Mouse (Mus musculus) brain, embryonic 18.5 days (tissue): ENCODE results near the gene Olfr1015.

Experiments
- DNase-seq: peaks from one replicate; pipeline ENCODE4 v3.0.0-alpha.2; 2012; ENCODE audit warnings: low read depth, low spot score

The Olfr1015 gene

DNA sequence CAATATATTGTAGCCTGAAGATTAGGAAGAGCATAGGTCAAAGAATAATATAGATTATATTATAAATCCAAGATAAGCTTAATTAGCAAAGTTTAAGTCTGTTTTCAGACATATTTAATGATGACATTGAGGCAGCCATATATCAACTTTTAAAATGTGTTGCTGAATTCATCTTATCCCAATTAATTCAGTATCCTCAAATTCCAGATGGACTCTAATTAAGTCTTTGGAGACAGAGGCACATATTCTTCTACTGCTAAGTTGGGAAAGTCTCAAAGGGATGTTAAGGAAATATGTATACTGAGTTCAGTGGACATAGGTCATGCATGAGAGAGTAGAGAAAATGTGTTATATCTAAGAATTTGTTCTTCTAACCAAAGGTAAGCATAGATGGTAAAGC is at the start of gene Olfr1015:
TSS of gene Olfr1015 (plus strand) at position 301 of the 400 bp plus-strand sequence.
- no peak for DNase-seq

DNA sequence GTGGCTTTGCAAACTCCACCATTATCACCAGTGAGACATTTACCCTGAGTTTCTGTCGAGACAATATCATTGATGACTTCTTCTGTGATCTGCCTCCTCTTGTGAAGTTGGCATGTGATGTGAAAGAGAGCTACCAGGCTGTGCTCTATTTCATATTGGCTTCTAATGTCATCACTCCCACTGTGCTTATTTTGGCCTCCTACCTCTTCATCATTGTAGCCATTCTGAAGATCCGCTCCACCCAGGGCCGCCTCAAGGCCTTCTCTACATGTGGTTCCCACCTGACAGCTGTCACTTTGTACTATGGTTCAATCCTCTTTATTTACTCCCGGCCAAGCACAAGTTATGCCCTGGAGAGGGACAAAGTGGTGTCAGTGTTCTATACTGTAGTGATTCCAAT is 28.0 kb upstream of the Olfr1015 start:
- no peak for DNase-seq

DNA sequence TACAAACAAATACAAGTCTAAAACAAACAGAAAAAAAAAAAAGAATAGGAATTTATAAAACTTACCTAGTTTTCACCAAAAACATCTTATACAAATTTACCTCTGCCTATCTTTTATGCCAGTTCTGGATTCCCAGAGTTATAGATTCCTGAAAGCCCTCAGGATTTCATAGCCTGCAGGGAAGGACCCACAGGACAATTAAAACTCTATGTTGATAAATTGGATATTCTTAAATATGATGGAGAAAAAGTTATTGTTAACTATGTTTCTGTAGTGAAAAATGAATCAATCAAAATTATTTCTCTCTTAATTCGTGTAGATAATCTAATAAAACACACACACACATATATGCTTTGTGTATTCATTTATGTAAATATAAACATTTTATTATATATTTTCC is 19.2 kb upstream of the Olfr1015 start, which contains the start of gene Olfr1012:
TSS of gene Olfr1012 (minus strand) at position 101 of the 400 bp plus-strand sequence.
- no peak for DNase-seq

DNA sequence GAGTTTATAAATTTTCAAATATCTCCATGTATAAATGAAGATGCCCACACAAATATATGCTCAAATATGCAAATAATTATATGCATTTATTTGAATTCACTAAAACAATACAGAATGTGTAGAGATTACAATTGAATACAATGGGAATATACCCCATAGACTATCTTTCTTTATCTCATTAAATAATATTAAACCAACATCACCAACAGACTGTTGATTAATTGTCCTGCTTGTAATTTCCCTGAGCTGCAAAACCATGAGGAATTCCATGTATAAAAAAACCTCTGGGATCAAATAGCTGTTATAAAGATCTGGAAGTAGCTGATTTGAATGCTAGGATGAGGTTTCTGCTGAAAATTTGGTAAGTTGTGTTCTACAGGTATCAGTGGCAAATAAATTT is 15.0 kb upstream of the Olfr1015 start, which contains the start of gene Olfr1013:
TSS of gene Olfr1013 (plus strand) at position 301 of the 400 bp plus-strand sequence.
- no peak for DNase-seq

DNA sequence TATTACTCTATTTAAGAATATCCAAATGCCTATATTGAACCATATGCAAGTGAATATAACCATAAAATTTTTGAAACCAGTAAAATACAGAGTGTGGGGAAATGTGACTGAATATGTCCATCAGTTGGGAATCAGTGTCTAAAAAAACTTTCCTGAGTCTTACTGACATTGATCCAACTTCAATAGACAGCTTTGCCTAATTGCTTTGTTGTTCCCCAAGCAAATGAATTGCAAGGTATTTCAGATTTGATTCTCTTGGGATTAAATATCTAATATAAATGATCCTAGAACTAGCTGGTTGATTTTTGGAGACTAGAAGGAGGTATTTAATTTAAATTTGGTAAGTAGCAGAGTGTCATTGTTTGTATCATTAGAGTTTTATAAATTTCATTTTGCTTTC is 9.4 kb upstream of the Olfr1015 start, which contains the start of gene Olfr1014:
TSS of gene Olfr1014 (plus strand) at position 301 of the 400 bp plus-strand sequence.
- DNase-seq = no peak

DNA sequence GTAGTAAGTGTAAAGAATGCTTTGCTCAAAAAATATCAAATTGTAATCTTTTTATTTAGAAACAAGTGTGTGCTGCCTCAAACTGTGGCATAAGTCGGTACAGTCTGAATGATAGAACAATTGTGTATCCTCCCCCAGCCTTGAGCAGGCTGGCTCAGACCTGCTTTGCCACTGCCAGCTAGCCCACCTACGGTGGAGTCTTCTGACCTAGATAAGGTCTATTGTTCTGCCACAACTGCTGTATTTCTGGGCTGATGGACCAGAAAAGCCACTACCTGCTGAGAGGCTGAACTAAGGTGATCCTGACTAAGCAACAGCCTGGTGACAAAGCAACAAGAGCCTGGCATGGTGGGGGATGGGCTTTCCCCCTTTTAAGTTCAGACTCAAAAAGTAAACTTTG is 10.5 kb downstream of the Olfr1015 start:
- peak; percentile 2 for DNase-seq

DNA sequence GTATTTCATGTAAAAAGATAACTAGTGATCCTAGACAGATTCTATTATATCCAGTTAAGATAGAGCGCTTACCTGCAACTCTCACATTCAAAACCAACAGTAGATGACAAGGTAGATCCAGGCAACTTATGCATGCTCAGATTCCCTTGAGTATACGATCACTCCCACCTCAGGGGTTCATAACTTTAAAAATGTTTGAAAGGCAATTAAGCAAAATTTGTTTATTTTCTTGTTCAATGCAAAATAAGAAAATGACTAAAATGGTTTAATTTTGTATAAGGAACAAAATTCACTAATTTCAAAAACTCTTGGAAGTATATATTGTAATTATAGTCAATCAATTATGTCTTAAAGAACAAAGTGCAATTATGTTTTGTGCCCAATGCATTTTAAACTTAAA is 20.6 kb downstream of the Olfr1015 start, which contains the start of gene Olfr1016:
TSS of gene Olfr1016 (minus strand) at position 101 of the 400 bp plus-strand sequence.
- no peak for DNase-seq

DNA sequence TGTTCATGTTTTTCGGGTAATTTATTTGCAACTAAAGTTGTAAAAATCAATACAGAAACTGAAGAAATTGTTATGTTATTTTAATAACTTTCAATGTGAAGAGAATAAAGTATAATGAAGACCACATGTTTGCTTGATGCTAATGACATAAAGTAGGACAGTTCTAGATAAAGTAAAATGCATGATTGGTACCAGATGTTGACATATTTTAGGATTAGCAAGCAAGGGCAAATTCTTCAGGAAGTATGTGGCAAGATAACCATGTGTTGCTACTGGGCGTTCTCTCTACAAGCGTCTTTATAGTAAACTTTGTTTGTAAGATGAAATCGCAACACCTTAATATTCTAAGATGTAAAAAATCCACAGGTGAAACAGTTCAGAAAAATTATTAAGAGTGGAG is 22.7 kb downstream of the Olfr1015 start:
- no peak for DNase-seq

DNA sequence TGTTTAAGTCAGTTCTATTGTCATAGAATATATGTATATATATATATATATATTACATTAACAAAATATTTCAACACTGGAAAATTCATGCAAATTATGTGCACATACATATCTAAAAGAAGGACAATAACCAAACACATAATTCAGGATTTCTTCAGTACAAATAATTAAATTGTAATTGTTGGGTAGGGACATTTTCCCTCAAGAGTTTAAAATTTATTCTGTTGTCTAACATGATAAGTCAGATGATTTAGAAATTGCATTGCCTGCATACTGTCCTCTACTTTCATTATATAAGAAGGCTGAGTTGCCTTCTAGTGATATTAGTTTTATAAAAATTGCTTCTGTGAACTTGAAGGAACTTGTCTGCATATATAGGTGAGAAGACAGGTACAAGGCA is 36.4 kb downstream of the Olfr1015 start, which contains the start of gene Olfr1018:
TSS of gene Olfr1018 (plus strand) at position 301 of the 400 bp plus-strand sequence.
- DNase-seq = no peak
